8 mouse cellular contexts compared by ENCODE assay signal in the genomic region with DNA sequence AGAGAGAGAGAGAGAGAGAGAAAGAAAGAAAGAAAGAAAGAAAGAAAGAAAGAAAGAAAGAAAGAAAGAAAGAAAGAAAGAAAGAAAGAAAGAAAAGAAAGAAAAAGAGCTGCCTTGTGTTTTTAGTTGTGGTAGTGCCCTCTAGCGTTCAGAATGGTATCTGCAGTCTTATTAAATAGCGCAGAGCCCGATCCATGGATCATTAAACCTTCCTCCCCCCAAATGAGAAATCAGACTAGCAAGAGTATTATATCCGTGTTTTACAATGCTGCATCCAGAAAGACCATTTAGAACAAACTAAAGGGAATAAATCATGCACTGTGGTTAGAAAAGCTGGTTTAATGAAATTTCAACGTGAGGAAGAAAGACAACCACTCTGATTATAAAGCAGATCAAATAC. TPM values are rescaled to one million over a fixed set of nuclear protein-coding genes. Genes with fewer than 3 reads are reported as not detected.
DNase-seq lines count a peak whose midpoint lies in the region; ATAC-seq and TF ChIP-seq lines count a peak whose summit lies in the region.

No protein-coding gene starts in this region.

- no peak overlapping the region for H3K4me2 ChIP-seq in heart, postnatal 0 days (ENCODE audit: low read depth, low read length)
- peak overlapping the region; percentile 33; the same call in 1 of the 2 replicates for H3K4me2 ChIP-seq in hindbrain, embryonic 16.5 days (ENCODE audit: low read length)
- H3K4me2 ChIP-seq in forebrain, embryonic 13.5 days = no peak overlapping the region

- H3K27ac ChIP-seq in heart, postnatal 0 days (ENCODE audit: low read depth) = no peak overlapping the region
- H3K27ac ChIP-seq in hindbrain, embryonic 16.5 days (ENCODE audit: low read depth, low read length) = no peak overlapping the region
- no peak overlapping the region for H3K27ac ChIP-seq in forebrain, embryonic 13.5 days

- no peak for ATAC-seq in heart, postnatal 0 days (ENCODE audit: insufficient read depth, low read depth)
- no peak for ATAC-seq in hindbrain, embryonic 16.5 days
- no peak for ATAC-seq in forebrain, embryonic 13.5 days

- H3K9ac ChIP-seq in heart, postnatal 0 days (replicated peaks; ENCODE audit: low read depth, low read length) = no peak overlapping the region
- no peak overlapping the region for H3K9ac ChIP-seq in hindbrain, embryonic 16.5 days (ENCODE audit: low read depth, low read length)
- no peak overlapping the region for H3K9ac ChIP-seq in forebrain, embryonic 13.5 days

- no peak overlapping the region for H3K4me3 ChIP-seq in heart, postnatal 0 days (ENCODE audit: low read depth, low read length)
- H3K4me3 ChIP-seq in hindbrain, embryonic 16.5 days (ENCODE audit: low read length) = no peak overlapping the region
- no peak overlapping the region for H3K4me3 ChIP-seq in forebrain, embryonic 13.5 days

- no peak for DNase-seq in heart, postnatal 0 days (ENCODE audit: low spot score)
- no peak for DNase-seq in heart, adult 11 months
- DNase-seq in urinary bladder, postnatal 25 days (ENCODE audit: low spot score) = peak; percentile 19
- no peak for DNase-seq in urinary bladder, postnatal 14 days (ENCODE audit: low spot score)
- DNase-seq in retina, adult 2 months (ENCODE audit: low read depth, low spot score) = peak; percentile 11
- no peak for DNase-seq in urinary bladder, adult 18-20 months (ENCODE audit: low spot score in 2 of 2)

- 10% methylated on average over 5 of the region's 5 CpGs for WGBS in heart, postnatal 0 days
- 3% methylated on average over 5 of the region's 5 CpGs for WGBS in hindbrain, embryonic 16.5 days
- WGBS in forebrain, embryonic 13.5 days = 6% methylated on average over 5 of the region's 5 CpGs

- no peak for TF ChIP-seq EP300 in heart, postnatal 0 days (IDR thresholded peaks at IDR 0.05; ENCODE audit: low read depth)

- H3K4me1 ChIP-seq in heart, postnatal 0 days (ENCODE audit: control insufficient read depth, insufficient read depth) = no peaks in the 10 kb centered on the region
- H3K4me1 ChIP-seq in hindbrain, embryonic 16.5 days (ENCODE audit: control insufficient read depth, insufficient read depth, low read depth, low read length) = peaks cover 4% of the 10 kb centered on the region
- H3K4me1 ChIP-seq in forebrain, embryonic 13.5 days = peaks cover 4% of the 10 kb centered on the region

- H3K9me3 ChIP-seq in heart, postnatal 0 days (replicated peaks; ENCODE audit: control insufficient read depth, low read length) = no peaks in the 10 kb centered on the region
- no peaks in the 10 kb centered on the region for H3K9me3 ChIP-seq in hindbrain, embryonic 16.5 days (ENCODE audit: control insufficient read depth, low read length)
- H3K9me3 ChIP-seq in forebrain, embryonic 13.5 days (replicated peaks) = no peaks in the 10 kb centered on the region

- peak; percentile 66 for TF ChIP-seq CTCF in heart, postnatal 0 days (IDR thresholded peaks at IDR 0.05; ENCODE audit: low read depth)

- no peaks in the 10 kb centered on the region for H3K36me3 ChIP-seq in heart, postnatal 0 days (replicated peaks; ENCODE audit: control insufficient read depth, insufficient read depth, low read length)
- no peaks in the 10 kb centered on the region for H3K36me3 ChIP-seq in hindbrain, embryonic 16.5 days (ENCODE audit: control insufficient read depth, insufficient read depth, low read length)
- no peaks in the 10 kb centered on the region for H3K36me3 ChIP-seq in forebrain, embryonic 13.5 days (ENCODE audit: poor library complexity, severe bottlenecking)

- no peaks in the 10 kb centered on the region for H3K27me3 ChIP-seq in heart, postnatal 0 days (ENCODE audit: control insufficient read depth, insufficient read depth, low read length)
- no peaks in the 10 kb centered on the region for H3K27me3 ChIP-seq in hindbrain, embryonic 16.5 days (replicated peaks; ENCODE audit: control insufficient read depth, insufficient read depth, low read length)
- H3K27me3 ChIP-seq in forebrain, embryonic 13.5 days = no peaks in the 10 kb centered on the region

RNA-seq across cellular contexts. Expression of a gene that starts 51.1 kb away (rescaled TPM):
- 29.5 and 48.2 TPM in 2 replicates for total RNA-seq in heart, postnatal 0 days (2014; rRNA removed; ENCODE audit: low replicate concordance)
- polyA plus RNA-seq in heart, postnatal 0 days (2015; fragmentation: Nextera tagmentation; extraction: Ambion mirVana) = 19.8 and 23.3 TPM in 2 replicates
- 33.6 and 38.3 TPM in 2 replicates for polyA plus RNA-seq in hindbrain, embryonic 16.5 days (2015; fragmentation: Nextera tagmentation; extraction: Ambion mirVana)
- 38.7 and 42.3 TPM in 2 replicates for polyA plus RNA-seq in forebrain, embryonic 13.5 days (2015; fragmentation: Nextera tagmentation; extraction: Ambion mirVana)

Comparison
In these comparisons a context has a peak if more than half of its experiments do, and no peak if none do; other contexts are left out.
1. DNase-seq: peak in urinary bladder, postnatal 25 days (single experiment) and retina, adult 2 months (single experiment); none in heart, postnatal 0 days (single experiment), heart, adult 11 months (single experiment), urinary bladder, postnatal 14 days (single experiment) and urinary bladder, adult 18-20 months (0 of 2).